Mouse (Mus musculus) frontal cortex, adult (tissue): ENCODE results near the gene Anapc4.

Experiments
- ATAC-seq: cut with Nextera tagmentation; 2 replicates; pipeline ENCODE4 v1.9.2; 2017; ENCODE audit warnings: mild to moderate bottlenecking, moderate library complexity, mixed read lengths; ENCODE audit not compliant: low TSS enrichment

The Anapc4 gene

GRCm38 (mm10) chr5:52868918-52869703, 35.3 kb downstream of the Anapc4 start:
- ATAC-seq, result no peak

GRCm38 (mm10) chr5:52871461-52871860, 37.6 kb downstream of the Anapc4 start:
- no peak for ATAC-seq

- no peak for ATAC-seq
These were observed 38.2 kb downstream of the Anapc4 start for GRCm38 (mm10) chr5:52871986-52872385.

GRCm38 (mm10) chr5:52878847-52879246, 45.0 kb downstream of the Anapc4 start:
- ATAC-seq, result peak; percentile 93

- no peak for ATAC-seq
These were observed 46.1 kb downstream of the Anapc4 start for GRCm38 (mm10) chr5:52879926-52880325.

- no peak for ATAC-seq
These were observed 48.6 kb downstream of the Anapc4 start for GRCm38 (mm10) chr5:52882446-52882845.

- ATAC-seq, result peak; percentile 88
These were observed 53.3 kb downstream of the Anapc4 start for GRCm38 (mm10) chr5:52887085-52887484.

- ATAC-seq, result no peak
These were observed 56.1 kb downstream of the Anapc4 start for GRCm38 (mm10) chr5:52889919-52890318.

- ATAC-seq, result peak; percentile 93
These were observed 58.4 kb downstream of the Anapc4 start for GRCm38 (mm10) chr5:52891949-52892835.

- no peak for ATAC-seq
These were observed 60.1 kb downstream of the Anapc4 start for GRCm38 (mm10) chr5:52893938-52894337.

- no peak for ATAC-seq
These were observed 70.4 kb downstream of the Anapc4 start for GRCm38 (mm10) chr5:52904246-52904645.

- no peak for ATAC-seq
These were observed 70.9 kb downstream of the Anapc4 start for GRCm38 (mm10) chr5:52904671-52905070.

- peak; percentile 91 for ATAC-seq
These were observed 74.4 kb downstream of the Anapc4 start for GRCm38 (mm10) chr5:52908246-52908645.

- ATAC-seq, result peak; percentile 94
These were observed 76.4 kb downstream of the Anapc4 start for GRCm38 (mm10) chr5:52910159-52910591.

- ATAC-seq, result no peak
These were observed 77.6 kb downstream of the Anapc4 start for GRCm38 (mm10) chr5:52911286-52911870.

GRCm38 (mm10) chr5:52913711-52914110, 79.9 kb downstream of the Anapc4 start:
- ATAC-seq, result no peak

- ATAC-seq, result no peak
These were observed 82.4 kb downstream of the Anapc4 start for GRCm38 (mm10) chr5:52916186-52916585.
